In the genomic region with DNA sequence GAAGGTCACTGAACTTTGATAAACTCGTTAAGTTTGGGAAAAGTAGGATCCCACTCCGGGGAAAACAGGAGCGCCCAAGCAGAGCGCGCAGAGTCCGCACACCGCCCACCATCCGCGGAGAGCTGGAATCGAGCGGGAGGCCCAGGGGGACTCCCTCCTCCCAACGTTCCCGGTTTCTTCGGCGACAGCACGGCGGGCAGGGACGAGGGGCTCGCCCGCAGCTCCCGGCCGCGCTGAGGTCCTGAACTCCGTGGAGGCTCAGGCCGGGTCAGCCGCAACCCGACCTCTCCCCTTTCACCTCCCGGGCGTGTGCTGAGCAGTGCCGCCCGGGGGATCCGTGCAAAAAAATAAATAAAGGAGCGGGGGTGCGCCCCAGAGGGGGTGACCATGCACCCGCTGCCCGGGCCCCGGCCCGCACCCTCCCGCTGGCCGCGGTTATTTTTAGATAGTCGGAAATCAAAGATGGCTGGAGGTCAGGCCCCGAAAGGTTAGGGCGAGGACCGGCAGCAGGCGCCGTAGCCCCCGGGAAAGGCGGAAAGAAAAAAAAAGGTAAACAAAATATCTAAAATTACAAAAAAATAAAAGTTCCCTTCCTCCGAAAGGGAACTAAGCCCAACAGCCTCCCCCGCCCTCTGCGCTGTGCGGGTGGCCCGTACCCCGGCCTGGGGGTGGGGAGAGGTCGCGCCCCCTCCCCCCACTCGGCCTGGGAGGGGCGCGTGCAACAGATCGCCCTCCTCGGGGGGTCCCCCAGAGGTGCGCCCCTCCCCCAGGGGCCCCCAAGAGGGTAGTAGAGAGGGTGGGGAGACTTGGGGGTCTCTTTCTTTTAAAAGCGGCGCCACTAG, we compare ENCODE assay signal across 9 mouse cellular contexts. TPM values are rescaled to one million over a fixed set of nuclear protein-coding genes. Genes with fewer than 3 reads are reported as not detected.
DNase-seq lines count a peak whose midpoint lies in the region; ATAC-seq and TF ChIP-seq lines count a peak whose summit lies in the region.
"Had no signal": no experiment of that assay in that cellular context is flagged by ENCODE, and none has a peak within 500 bp of the region (broad histone marks: within the 10 kb centered on the region; RNA-seq: fewer than 3 reads in every experiment).

No protein-coding gene starts in this region.

- H3K27me3 ChIP-seq in forebrain, postnatal 0 days (ENCODE audit: insufficient read depth, low read length) = peaks cover 61% of the 10 kb centered on the region
- peaks cover 27% of the 10 kb centered on the region for H3K27me3 ChIP-seq in intestine, embryonic 16.5 days (replicated peaks; ENCODE audit: control insufficient read depth, insufficient read depth, low read length)
- peaks cover 11% of the 10 kb centered on the region; the same call in 1 of the 2 replicates for H3K27me3 ChIP-seq in neural tube, embryonic 14.5 days (ENCODE audit: control insufficient read depth, insufficient read depth, low read length)

- 2% methylated on average over 62 of the region's 65 CpGs for WGBS in forebrain, postnatal 0 days
- under 1% methylated on average over 65 of the region's 65 CpGs for WGBS in intestine, embryonic 16.5 days
- WGBS in neural tube, embryonic 14.5 days = 0% methylated on average over 65 of the region's 65 CpGs

- 0 out of 2 replicates have a peak, but pooled peaks have one; percentile 23 for ATAC-seq in forebrain, postnatal 0 days
- peak; percentile 36; the same call in 1 of the 2 replicates for ATAC-seq in intestine, embryonic 16.5 days
- no peak for ATAC-seq in neural tube, embryonic 14.5 days (ENCODE audit: low read depth)
- no peak for ATAC-seq in monocyte, adult 5-6 weeks (replicated peaks; ENCODE audit: insufficient number of reproducible peaks, low FRiP score, low TSS enrichment, poor library complexity, severe bottlenecking)
- no peak for ATAC-seq in inflammation-experienced regulatory T-cells, adult 6 months

- no peak overlapping the region for H3K9ac ChIP-seq in forebrain, postnatal 0 days
- peak overlapping the region; percentile 70 for H3K9ac ChIP-seq in intestine, embryonic 16.5 days (ENCODE audit: low read depth, low read length)
- peak overlapping the region; percentile 58 for H3K9ac ChIP-seq in neural tube, embryonic 14.5 days (replicated peaks; ENCODE audit: low read depth, low read length)

- peak overlapping the region; percentile 59 for H3K4me2 ChIP-seq in forebrain, postnatal 0 days (ENCODE audit: low read depth)
- peak overlapping the region; percentile 98 for H3K4me2 ChIP-seq in intestine, embryonic 16.5 days (ENCODE audit: low read depth, low read length)
- peak overlapping the region; percentile 88 for H3K4me2 ChIP-seq in neural tube, embryonic 14.5 days (ENCODE audit: low read depth, low read length)

- no peak for TF ChIP-seq CTCF in layer of hippocampus, adult 2 months (conservative IDR thresholded peaks at IDR 0.05)
- no peak for TF ChIP-seq CTCF in forebrain, postnatal 0 days (IDR thresholded peaks at IDR 0.05; ENCODE audit: low read depth)

- no peak for DNase-seq in layer of hippocampus, adult 2 months (ENCODE audit: low spot score in 2 of 2)
- no peak for DNase-seq in layer of hippocampus, adult 9-10 months (ENCODE audit: low spot score)
- no peak for DNase-seq in forebrain, postnatal 0 days
- DNase-seq in urinary bladder, postnatal 4 days (ENCODE audit: low spot score in 2 of 2) = no peak

- H3K27ac ChIP-seq in layer of hippocampus, adult 2 months = no peak overlapping the region
- no peak overlapping the region for H3K27ac ChIP-seq in forebrain, postnatal 0 days (ENCODE audit: low read depth, low read length)
- H3K27ac ChIP-seq in intestine, embryonic 16.5 days (ENCODE audit: low read length) = peak overlapping the region; percentile 25; the same call in 1 of the 2 replicates
- H3K27ac ChIP-seq in neural tube, embryonic 14.5 days (ENCODE audit: low read depth, low read length) = no peak overlapping the region

- H3K9me3 ChIP-seq in forebrain, postnatal 0 days (ENCODE audit: low read length) = no peaks in the 10 kb centered on the region
- H3K9me3 ChIP-seq in intestine, embryonic 16.5 days (ENCODE audit: control insufficient read depth, low read length) = no peaks in the 10 kb centered on the region
- no peaks in the 10 kb centered on the region for H3K9me3 ChIP-seq in neural tube, embryonic 14.5 days (ENCODE audit: control insufficient read depth, low read length)

- H3K4me3 ChIP-seq in layer of hippocampus, adult 2 months = peak overlapping the region; percentile 41
- peak overlapping the region; percentile 34 for H3K4me3 ChIP-seq in forebrain, postnatal 0 days (ENCODE audit: low read depth, low read length)
- peak overlapping the region; percentile 62 for H3K4me3 ChIP-seq in intestine, embryonic 16.5 days (ENCODE audit: low read length)
- H3K4me3 ChIP-seq in neural tube, embryonic 14.5 days (ENCODE audit: low read depth, low read length) = peak overlapping the region; percentile 41

- H3K36me3 ChIP-seq in forebrain, postnatal 0 days (ENCODE audit: insufficient read depth) = no peaks in the 10 kb centered on the region; the same call in 1 of the 2 replicates
- H3K36me3 ChIP-seq in intestine, embryonic 16.5 days (ENCODE audit: control insufficient read depth, insufficient read depth, low read length) = no peaks in the 10 kb centered on the region
- H3K36me3 ChIP-seq in neural tube, embryonic 14.5 days (ENCODE audit: control insufficient read depth, insufficient read depth, low read length) = no peaks in the 10 kb centered on the region
- H3K36me3 ChIP-seq: G1E had no signal

- peaks cover 4% of the 10 kb centered on the region; the same call in 1 of the 2 replicates for H3K4me1 ChIP-seq in forebrain, postnatal 0 days (ENCODE audit: insufficient read depth)
- peaks cover 20% of the 10 kb centered on the region for H3K4me1 ChIP-seq in intestine, embryonic 16.5 days (ENCODE audit: control insufficient read depth, insufficient read depth, low read length)
- peaks cover 26% of the 10 kb centered on the region for H3K4me1 ChIP-seq in neural tube, embryonic 14.5 days (ENCODE audit: control insufficient read depth, insufficient read depth, low read length)

RNA-seq across cellular contexts. Expression of a gene that starts 1.8 kb away (rescaled TPM):
- total RNA-seq in layer of hippocampus, adult 2 months (2021) = under 1 TPM; 0.34 to 0.61 TPM
- 0.10 and 0.31 TPM in 2 replicates for total RNA-seq in forebrain, postnatal 0 days (2014; rRNA removed)
- 0.05 and 0.06 TPM in 2 replicates for polyA plus RNA-seq in forebrain, postnatal 0 days (2015; fragmentation: Nextera tagmentation; extraction: Ambion mirVana)
- 0.91 and 1.0 TPM in 2 replicates for polyA plus RNA-seq in intestine, embryonic 16.5 days (2015; fragmentation: Nextera tagmentation; extraction: Ambion mirVana)
- polyA plus RNA-seq in neural tube, embryonic 14.5 days (2014; fragmentation: Nextera tagmentation; extraction: Ambion mirVana) = 0.82 and 1.1 TPM in 2 replicates
- not detected in 3 replicates for total RNA-seq in monocyte, adult 5-6 weeks (2017)
- under 1 TPM in 1 of 3 experiments, not detected in 2; 0.13 TPM for polyA plus RNA-seq in inflammation-experienced regulatory T-cells, adult 6 months (2017; shearing (Covaris generic))
- polyA plus RNA-seq: G1E had no signal

RNA-seq across cellular contexts. Expression of a gene that starts 23.7 kb away (rescaled TPM):
- total RNA-seq in layer of hippocampus, adult 2 months (2021) = 100 to 1,000 TPM; 339 to 358 TPM
- 397 and 497 TPM in 2 replicates for total RNA-seq in forebrain, postnatal 0 days (2014; rRNA removed)
- polyA plus RNA-seq in forebrain, postnatal 0 days (2015; fragmentation: Nextera tagmentation; extraction: Ambion mirVana) = 124 and 143 TPM in 2 replicates
- polyA plus RNA-seq in intestine, embryonic 16.5 days (2015; fragmentation: Nextera tagmentation; extraction: Ambion mirVana) = 24.9 and 28.0 TPM in 2 replicates
- 75.2 and 76.8 TPM in 2 replicates for polyA plus RNA-seq in neural tube, embryonic 14.5 days (2014; fragmentation: Nextera tagmentation; extraction: Ambion mirVana)
- 0.32 to 1.3 TPM (median 0.38 TPM) in 3 replicates for total RNA-seq in monocyte, adult 5-6 weeks (2017)
- 10 to 100 TPM in 2 of 3 experiments, 1 to 10 TPM in 1; 6.8 to 11.0 (median 10.6) TPM for polyA plus RNA-seq in inflammation-experienced regulatory T-cells, adult 6 months (2017; shearing (Covaris generic))
- total RNA-seq: G1E had no signal
- polyA plus RNA-seq: G1E had no signal

Comparison
In these comparisons a context has a peak if more than half of its experiments do, and no peak if none do; other contexts are left out.
1. ATAC-seq: peak in forebrain, postnatal 0 days (single experiment) and intestine, embryonic 16.5 days (single experiment); none in neural tube, embryonic 14.5 days (single experiment), monocyte, adult 5-6 weeks (single experiment) and inflammation-experienced regulatory T-cells, adult 6 months (single experiment).
2. Peak in every context shown above with its lines, with median percentiles within 50 percentile points of each other: H3K4me3 ChIP-seq and H3K4me2 ChIP-seq.